Comparison of ENCODE assay signal across 30 mouse cellular contexts in the genomic region with DNA sequence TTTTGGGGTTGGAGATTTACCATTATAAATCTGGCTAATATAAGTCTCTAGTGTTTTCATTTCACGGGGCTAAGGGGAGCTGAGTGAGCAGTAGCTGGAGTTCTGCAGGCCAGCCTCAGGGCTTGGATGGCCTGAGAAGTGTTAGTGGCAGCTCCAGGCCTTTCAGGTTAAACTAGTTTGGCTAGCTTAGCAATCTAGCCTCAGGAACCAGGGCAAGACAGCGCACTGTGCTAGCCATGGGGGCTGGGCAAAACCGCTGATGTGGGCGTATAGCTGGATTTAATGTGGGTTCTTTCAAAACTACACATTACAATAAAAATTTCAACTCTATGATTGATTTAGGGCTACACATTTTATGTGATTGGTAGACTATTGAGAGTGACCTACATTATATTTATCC. TPM values are rescaled to one million over a fixed set of nuclear protein-coding genes. Genes with fewer than 3 reads are reported as not detected.
DNase-seq lines count a peak whose midpoint lies in the region; ATAC-seq and TF ChIP-seq lines count a peak whose summit lies in the region.
"Had no signal": no experiment of that assay in that cellular context is flagged by ENCODE, and none has a peak within 500 bp of the region (broad histone marks: within the 10 kb centered on the region; RNA-seq: fewer than 3 reads in every experiment).

No protein-coding gene starts in this region.

- no peaks in the 10 kb centered on the region for H3K27me3 ChIP-seq in lung, postnatal 0 days (replicated peaks; ENCODE audit: insufficient read depth, low read length)
- H3K27me3 ChIP-seq: heart, embryonic 12.5 days; heart, embryonic 15.5 days; hindbrain, embryonic 13.5 days; Patski had no signal

- TF ChIP-seq POLR2A in lung, adult 2 months (IDR thresholded peaks at IDR 0.05; ENCODE audit: borderline replicate concordance, extremely low read depth, low read depth, low read length): no peak

- no peak overlapping the region for H3K4me3 ChIP-seq in lung, adult 2 months (replicated peaks; ENCODE audit: extremely low read depth, low read depth, low read length)
- no peak overlapping the region for H3K4me3 ChIP-seq in lung, postnatal 0 days (ENCODE audit: low read depth, low read length)
- H3K4me3 ChIP-seq: gastrocnemius, adult 2 months; heart, embryonic 12.5 days; heart, embryonic 15.5 days; hindbrain, embryonic 10.5 days; hindbrain, embryonic 13.5 days had no signal

- no peak for TF ChIP-seq EP300 in lung, postnatal 0 days (IDR thresholded peaks at IDR 0.05)

- H3K4me2 ChIP-seq in lung, postnatal 0 days (replicated peaks; ENCODE audit: low read depth, low read length): no peak overlapping the region
- H3K4me2 ChIP-seq: heart, embryonic 12.5 days; heart, embryonic 15.5 days; hindbrain, embryonic 13.5 days had no signal

- H3K27ac ChIP-seq in lung, postnatal 0 days (ENCODE audit: low read length): no peak overlapping the region
- H3K27ac ChIP-seq: gastrocnemius, adult 2 months; heart, embryonic 15.5 days; hindbrain, embryonic 10.5 days; hindbrain, embryonic 13.5 days had no signal

- no peak for ATAC-seq in lung, postnatal 0 days
- ATAC-seq: forebrain, embryonic 14.5 days; forebrain, postnatal 0 days; Patski had no signal

- 82% methylated on average over 4 of the region's 4 CpGs for WGBS in lung, adult 2 months
- 75% methylated on average over 4 of the region's 4 CpGs for WGBS in lung, postnatal 0 days

- no peak for TF ChIP-seq CTCF in lung, adult 2 months (IDR thresholded peaks at IDR 0.05; ENCODE audit: insufficient read depth, low read length)
- no peak for TF ChIP-seq CTCF in lung, postnatal 0 days (IDR thresholded peaks at IDR 0.05)

- no peaks in the 10 kb centered on the region for H3K9me3 ChIP-seq in lung, postnatal 0 days (ENCODE audit: low read length)
- H3K9me3 ChIP-seq: G1E; heart, embryonic 12.5 days; heart, embryonic 15.5 days; hindbrain, embryonic 10.5 days; hindbrain, embryonic 13.5 days had no signal

- peak; percentile 12 to 49 for DNase-seq in lung, adult 18-20 months
- no peak for DNase-seq in lung, adult 2 months
- peak; percentile 44 for DNase-seq in lung, postnatal 36 days
- DNase-seq in lung, postnatal 0 days (ENCODE audit: low spot score): no peak
- DNase-seq in urinary bladder, postnatal 14 days (ENCODE audit: low spot score): peak; percentile 67
- DNase-seq in urinary bladder, postnatal 4 days (ENCODE audit: low spot score in 2 of 2): no peak
- peak; percentile 83 for DNase-seq in gonadal fat pad, adult 2 months (ENCODE audit: low read depth)
- no peak for DNase-seq in natural killer cell, adult 2 months (ENCODE audit: low spot score in 2 of 2)
- DNase-seq: adrenal gland, postnatal 10 days; adrenal gland, postnatal 36 days; cerebellum, adult 18-20 months; cerebellum, adult 9-10 months; cerebellum, postnatal 14 days; forebrain, postnatal 0 days; gastrocnemius, adult 2 months; gastrocnemius, postnatal 14 days; heart, adult 18-20 months; heart, postnatal 10 days; heart, postnatal 36 days had no signal

- H3K36me3 ChIP-seq in lung, postnatal 0 days (ENCODE audit: insufficient read depth, low read length): no peaks in the 10 kb centered on the region
- H3K36me3 ChIP-seq: G1E; heart, embryonic 12.5 days; heart, embryonic 15.5 days; hindbrain, embryonic 10.5 days; hindbrain, embryonic 13.5 days had no signal

- H3K4me1 ChIP-seq in lung, adult 2 months (ENCODE audit: control insufficient read depth, insufficient read depth, low read length): no peaks in the 10 kb centered on the region
- H3K4me1 ChIP-seq in lung, postnatal 0 days (ENCODE audit: insufficient read depth, low read depth, low read length): no peaks in the 10 kb centered on the region
- H3K4me1 ChIP-seq: heart, embryonic 12.5 days; heart, embryonic 15.5 days; hindbrain, embryonic 10.5 days; hindbrain, embryonic 13.5 days had no signal

- H3K9ac ChIP-seq in lung, postnatal 0 days (replicated peaks; ENCODE audit: low read depth): no peak overlapping the region
- H3K9ac ChIP-seq: forebrain, postnatal 0 days; heart, embryonic 12.5 days; heart, embryonic 15.5 days; hindbrain, embryonic 13.5 days had no signal

RNA-seq across cellular contexts. Expression of a gene that starts 8.0 kb away (rescaled TPM):
- 21.9 and 40.0 TPM in 2 replicates for polyA plus RNA-seq in lung, adult 2 months (2012; rRNA removed)
- 39.2 and 41.0 TPM in 2 replicates for polyA plus RNA-seq in lung, postnatal 0 days (2015; fragmentation: Nextera tagmentation; extraction: Ambion mirVana)
- polyA plus RNA-seq in gonadal fat pad, adult 2 months (2012; rRNA removed): 61.1 and 74.6 TPM in 2 replicates

RNA-seq across cellular contexts. Expression of a gene that starts 19.3 kb away (rescaled TPM):
- polyA plus RNA-seq in lung, adult 2 months (2012; rRNA removed): 2.2 TPM in 2 replicates
- polyA plus RNA-seq in lung, postnatal 0 days (2015; fragmentation: Nextera tagmentation; extraction: Ambion mirVana): 0.35 and 8.9 TPM in 2 replicates
- polyA plus RNA-seq in gonadal fat pad, adult 2 months (2012; rRNA removed): 1.4 TPM in 1 of 2 replicates, not detected in the other
- polyA plus RNA-seq: embryonic facial prominence, embryonic 11.5 days; embryonic facial prominence, embryonic 14.5 days; forebrain, embryonic 11.5 days; forebrain, embryonic 14.5 days; forebrain, postnatal 0 days; frontal cortex, adult 2 months; G1E; heart, embryonic 12.5 days; heart, embryonic 15.5 days; hindbrain, embryonic 10.5 days; hindbrain, embryonic 13.5 days had no signal

RNA-seq across cellular contexts. Expression of a gene that starts 31.9 kb away (rescaled TPM):
- 1.9 and 2.5 TPM in 2 replicates for polyA plus RNA-seq in lung, adult 2 months (2012; rRNA removed)
- polyA plus RNA-seq in lung, postnatal 0 days (2015; fragmentation: Nextera tagmentation; extraction: Ambion mirVana): 2.1 and 30.8 TPM in 2 replicates
- polyA plus RNA-seq in gonadal fat pad, adult 2 months (2012; rRNA removed): 0.69 and 5.4 TPM in 2 replicates
- polyA plus RNA-seq: forebrain, embryonic 11.5 days; G1E; heart, embryonic 12.5 days; hindbrain, embryonic 10.5 days; hindbrain, embryonic 13.5 days had no signal

Comparison
In these comparisons a context has a peak if more than half of its experiments do, and no peak if none do; other contexts are left out.
1. DNase-seq: peak in lung, adult 18-20 months (2 of 2), lung, postnatal 36 days (single experiment), urinary bladder, postnatal 14 days (single experiment) and gonadal fat pad, adult 2 months (single experiment); none in lung, adult 2 months (single experiment), lung, postnatal 0 days (single experiment), urinary bladder, postnatal 4 days (0 of 2) and natural killer cell, adult 2 months (0 of 2).